Mouse (Mus musculus) kidney, embryonic 14.5 days (tissue): ENCODE results near the gene Lingo4. TPM values are rescaled to one million over a fixed set of nuclear protein-coding genes. Genes with fewer than 3 reads are reported as not detected.
A peak's percentile ranks its signal among the peaks of the same experiment; 100 is the strongest.

ENCODE experiments used
- ATAC-seq: fragments of 200-750 bp; cut with Nextera tagmentation; 2 replicates; pipeline ENCODE4 v1.8.0; 2017; ENCODE audit warnings: moderate number of reproducible peaks, mild to moderate bottlenecking, moderate TSS enrichment, moderate library complexity; ENCODE audit not compliant: low FRiP score, low TSS enrichment
- H3K27ac ChIP-seq: fragments of 300-500 bp; sonication (generic); 2 replicates; pipeline ENCODE4 v1.5.1; 2014; ENCODE audit warnings: low read depth, mild to moderate bottlenecking, low read length, moderate library complexity, mixed read lengths
- H3K27me3 ChIP-seq: fragments of 300-500 bp; sonication (generic); 2 replicates; pipeline ENCODE4 v1.6.1; 2014; ENCODE audit warnings: mild to moderate bottlenecking, low read length; ENCODE audit not compliant: control insufficient read depth, insufficient read depth
- H3K36me3 ChIP-seq: fragments of 300-500 bp; sonication (generic); 2 replicates; pipeline ENCODE4 v1.6.1; 2014; ENCODE audit warnings: low read length, mixed read lengths; ENCODE audit not compliant: control insufficient read depth, insufficient read depth
- H3K4me1 ChIP-seq: fragments of 300-500 bp; sonication (generic); 2 replicates; pipeline ENCODE4 v1.6.1; 2014; ENCODE audit warnings: low read length, mixed read lengths; ENCODE audit not compliant: control insufficient read depth, insufficient read depth
- H3K4me2 ChIP-seq: fragments of 300-500 bp; sonication (generic); replicated peaks from 2 replicates; pipeline ENCODE4 v1.6.1; 2014; ENCODE audit warnings: low read depth, mild to moderate bottlenecking, low read length
- H3K4me3 ChIP-seq: fragments of 300-500 bp; sonication (generic); 2 replicates; pipeline ENCODE4 v1.5.1; 2014; ENCODE audit warnings: mild to moderate bottlenecking, low read length
- H3K9ac ChIP-seq: fragments of 300-500 bp; sonication (generic); 2 replicates; pipeline ENCODE4 v1.6.1; 2014; ENCODE audit warnings: low read depth, mild to moderate bottlenecking, low read length, moderate library complexity
- H3K9me3 ChIP-seq: fragments of 300-500 bp; sonication (generic); 2 replicates; pipeline ENCODE4 v1.6.1; 2016; ENCODE audit warnings: low read length; ENCODE audit not compliant: control insufficient read depth
- WGBS: fragments of 180-500 bp; shearing (Covaris S2); extraction: QIAGEN DNeasy Blood & Tissue Kit; methylation state at CpG from one replicate; pipeline ENCODE4 v1.1.7; 2014; 5-methylcytosine and 5-hydroxymethylcytosine counted together
- polyA plus RNA-seq: library from polyadenylated mRNA; unstranded; fragments of >200 nt; fragmentation: Nextera tagmentation; extraction: Ambion mirVana; gene quantifications from 2 replicates; pipeline ENCODE4 v1.2.1, GENCODE M21; 2014

The Lingo4 gene
- polyA plus RNA-seq, 1 experiment from 2014 or later = 0.24 TPM

DNA sequence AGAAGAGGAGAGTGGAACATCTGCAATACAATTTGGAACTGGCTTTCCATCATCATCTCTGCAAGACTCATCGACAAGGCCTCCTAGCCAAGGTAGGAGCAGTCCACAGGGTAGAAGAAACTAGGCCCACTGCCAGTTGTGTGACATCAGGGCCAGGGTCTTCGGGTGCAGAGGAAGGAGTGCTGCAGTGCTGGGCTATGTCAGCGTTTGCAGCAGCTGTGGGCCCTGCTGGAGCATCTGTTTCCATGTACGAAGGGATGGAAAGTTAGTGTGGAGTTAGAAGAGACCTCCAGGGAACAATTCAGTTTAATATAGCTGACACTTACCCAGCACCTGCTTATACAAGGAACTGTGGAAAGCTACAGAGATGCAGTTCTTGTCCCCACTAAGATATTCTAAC lies 5.3 kb upstream of the Lingo4 start:
- no peak for ATAC-seq
- H3K36me3 ChIP-seq = no peaks in the 10 kb centered on the region
- H3K4me3 ChIP-seq = no peak overlapping the region
- no peaks in the 10 kb centered on the region for H3K4me1 ChIP-seq
- H3K9me3 ChIP-seq = no peaks in the 10 kb centered on the region
- 78% methylated on average over 4 of the region's 4 CpGs for WGBS
- H3K4me2 ChIP-seq = no peak overlapping the region
- H3K27ac ChIP-seq = no peak overlapping the region
- H3K27me3 ChIP-seq = no peaks in the 10 kb centered on the region; the same call in 1 of the 2 replicates
- H3K9ac ChIP-seq = no peak overlapping the region

DNA sequence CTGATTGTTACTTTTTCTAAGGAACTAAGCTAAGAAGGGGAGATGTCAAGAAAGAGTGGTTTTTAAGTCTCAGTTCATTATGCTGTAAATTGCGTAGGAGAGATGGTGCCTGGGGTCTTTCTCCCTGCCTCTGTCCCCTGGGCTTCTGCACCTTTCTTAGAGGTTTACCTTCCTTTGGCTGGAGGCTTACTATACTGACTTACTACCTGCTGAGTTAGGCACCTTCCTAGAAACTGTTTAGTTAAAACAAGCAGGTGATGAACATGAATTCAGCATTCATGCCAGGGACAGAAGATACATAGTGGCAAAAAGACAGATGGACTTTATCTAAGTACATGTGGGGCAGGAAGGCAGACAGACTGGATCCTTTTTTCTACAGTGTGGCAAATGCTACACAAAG lies 2.0 kb upstream of the Lingo4 start:
- H3K9me3 ChIP-seq = no peaks in the 10 kb centered on the region
- no peak overlapping the region for H3K4me3 ChIP-seq
- H3K27ac ChIP-seq = no peak overlapping the region
- peaks cover 13% of the 10 kb centered on the region for H3K27me3 ChIP-seq
- no peak overlapping the region for H3K9ac ChIP-seq
- ATAC-seq = no peak
- WGBS = 62% methylated on average over 1 of the region's 1 CpGs
- H3K36me3 ChIP-seq = no peaks in the 10 kb centered on the region
- no peaks in the 10 kb centered on the region for H3K4me1 ChIP-seq
- no peak overlapping the region for H3K4me2 ChIP-seq

DNA sequence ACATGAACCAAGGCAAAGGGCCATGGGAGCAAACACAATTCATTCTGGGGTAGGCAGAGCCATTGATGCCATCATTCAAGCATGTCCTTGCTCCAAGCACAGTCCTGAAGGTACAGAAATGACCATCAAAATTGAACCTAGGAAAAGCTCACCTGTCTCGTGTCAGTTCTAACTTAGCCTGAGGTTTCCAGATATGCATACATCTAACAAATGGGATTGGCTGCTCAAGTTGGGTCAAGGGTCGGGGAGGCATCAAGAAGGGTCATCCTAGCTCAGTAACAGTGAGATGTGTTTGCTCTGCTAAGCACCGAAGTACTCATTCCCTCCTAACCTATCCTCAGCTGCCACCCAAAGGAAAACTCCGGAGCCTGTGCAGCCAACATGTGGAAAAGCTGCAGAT lies 1.5 kb upstream of the Lingo4 start:
- no peaks in the 10 kb centered on the region for H3K36me3 ChIP-seq
- H3K9ac ChIP-seq = no peak overlapping the region
- no peak overlapping the region for H3K27ac ChIP-seq
- H3K4me3 ChIP-seq = no peak overlapping the region
- peaks cover 13% of the 10 kb centered on the region for H3K27me3 ChIP-seq
- H3K4me1 ChIP-seq = no peaks in the 10 kb centered on the region
- no peak for ATAC-seq
- no peaks in the 10 kb centered on the region for H3K9me3 ChIP-seq
- H3K4me2 ChIP-seq = no peak overlapping the region
- WGBS = 78% methylated on average over 4 of the region's 4 CpGs

DNA sequence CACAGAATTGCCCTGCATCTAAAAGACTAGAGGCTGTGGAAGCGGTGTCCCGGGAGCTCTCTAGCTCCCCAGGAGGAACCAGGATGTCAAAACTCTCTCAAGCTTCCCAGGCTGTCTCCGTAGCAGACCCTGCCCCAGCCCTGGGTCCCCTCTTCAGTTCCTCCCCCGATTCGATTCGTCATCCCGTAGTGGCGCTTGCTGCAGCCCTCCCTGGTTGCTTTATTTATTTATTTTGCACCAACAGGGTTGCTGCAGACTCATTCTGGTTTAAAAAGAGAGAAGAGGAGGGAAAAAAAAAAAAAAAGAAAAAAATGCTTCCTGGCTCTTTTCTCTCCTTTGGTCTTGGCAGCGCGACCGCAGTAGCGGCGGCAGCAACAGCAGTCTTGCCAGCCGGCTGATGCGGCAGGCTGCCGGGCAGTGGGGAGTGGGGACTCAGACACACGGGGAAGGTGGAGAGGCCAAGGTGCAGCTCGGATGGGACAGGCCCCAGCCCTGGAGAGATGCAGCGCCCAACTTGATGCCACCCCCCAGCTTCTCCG lies 695 bp downstream of the Lingo4 start:
- ATAC-seq = 0 out of 2 replicates have a peak, but pooled peaks have one; percentile 16
- no peak overlapping the region for H3K27ac ChIP-seq
- no peak overlapping the region for H3K9ac ChIP-seq
- H3K4me3 ChIP-seq = peak overlapping the region; percentile 19
- H3K4me2 ChIP-seq = peak overlapping the region; percentile 41
- no peaks in the 10 kb centered on the region for H3K36me3 ChIP-seq
- H3K9me3 ChIP-seq = no peaks in the 10 kb centered on the region
- H3K4me1 ChIP-seq = no peaks in the 10 kb centered on the region
- 2% methylated on average over 20 of the region's 20 CpGs for WGBS
- peaks cover 13% of the 10 kb centered on the region for H3K27me3 ChIP-seq

DNA sequence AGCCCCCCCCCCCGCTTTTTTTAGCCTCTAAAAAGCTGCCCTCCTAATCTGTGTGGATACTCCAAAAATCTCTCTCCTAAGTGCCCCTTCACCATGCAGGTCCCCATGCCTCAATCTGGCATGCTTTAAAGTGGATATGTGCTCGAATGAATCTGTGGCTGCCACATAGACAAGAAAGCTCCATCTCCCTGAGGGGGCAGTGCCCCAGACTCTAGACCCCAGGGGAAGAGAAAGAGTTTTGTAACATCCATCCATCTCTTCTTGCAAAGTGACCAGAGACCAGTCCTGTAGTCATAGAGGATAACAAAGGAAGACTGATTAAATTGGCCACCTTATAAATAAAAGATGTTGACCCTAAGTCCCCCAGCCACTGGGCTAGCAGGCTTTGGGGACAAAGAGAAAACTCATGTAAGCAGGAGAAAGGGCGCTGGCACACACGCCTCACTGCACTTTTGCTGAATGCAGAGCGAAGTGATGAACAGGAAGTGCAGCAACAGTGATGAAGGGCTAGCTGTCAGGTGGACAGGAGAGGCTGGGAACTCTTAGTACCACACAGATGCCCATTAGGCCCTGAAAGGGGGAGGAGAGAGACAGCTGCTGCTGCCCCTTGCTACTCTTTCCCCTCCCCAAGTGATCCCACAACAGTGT lies 1.5 kb downstream of the Lingo4 start:
- no peaks in the 10 kb centered on the region for H3K36me3 ChIP-seq
- H3K9me3 ChIP-seq = no peaks in the 10 kb centered on the region
- no peak for ATAC-seq
- H3K4me3 ChIP-seq = no peak overlapping the region
- no peak overlapping the region for H3K9ac ChIP-seq
- WGBS = 46% methylated on average over 5 of the region's 5 CpGs
- no peak overlapping the region for H3K4me2 ChIP-seq
- H3K27me3 ChIP-seq = peaks cover 13% of the 10 kb centered on the region
- no peak overlapping the region for H3K27ac ChIP-seq
- 0 out of 2 replicates have a peak, but pooled peaks cover 4% of the 10 kb centered on the region for H3K4me1 ChIP-seq

DNA sequence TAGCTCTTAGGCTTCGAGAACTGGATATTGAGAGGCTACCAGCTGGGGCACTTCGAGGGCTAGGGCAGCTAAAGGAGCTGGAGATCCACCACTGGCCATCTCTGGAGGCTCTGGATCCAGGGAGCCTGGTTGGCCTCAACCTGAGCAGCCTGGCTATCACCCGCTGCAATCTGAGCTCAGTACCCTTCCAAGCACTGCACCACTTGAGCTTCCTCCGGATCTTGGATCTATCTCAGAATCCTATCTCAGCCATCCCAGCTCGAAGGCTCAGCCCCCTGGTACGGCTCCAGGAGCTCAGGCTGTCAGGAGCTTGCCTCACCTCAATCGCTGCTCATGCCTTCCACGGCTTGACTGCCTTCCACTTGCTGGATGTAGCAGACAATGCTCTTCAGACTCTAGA lies 4.1 kb downstream of the Lingo4 start:
- WGBS = 70% methylated on average over 8 of the region's 8 CpGs
- Histone ChIP-seq H3K4me2 (no peak overlapping the region), H3K27me3 (peaks cover 13% of the 10 kb centered on the region), H3K4me1 (0 out of 2 replicates have a peak, but pooled peaks cover 5% of the 10 kb centered on the region), H3K4me3 (no peak overlapping the region), H3K9me3 (no peaks in the 10 kb centered on the region), H3K36me3 (no peaks in the 10 kb centered on the region), H3K9ac (no peak overlapping the region), H3K27ac (no peak overlapping the region)
- no peak for ATAC-seq

DNA sequence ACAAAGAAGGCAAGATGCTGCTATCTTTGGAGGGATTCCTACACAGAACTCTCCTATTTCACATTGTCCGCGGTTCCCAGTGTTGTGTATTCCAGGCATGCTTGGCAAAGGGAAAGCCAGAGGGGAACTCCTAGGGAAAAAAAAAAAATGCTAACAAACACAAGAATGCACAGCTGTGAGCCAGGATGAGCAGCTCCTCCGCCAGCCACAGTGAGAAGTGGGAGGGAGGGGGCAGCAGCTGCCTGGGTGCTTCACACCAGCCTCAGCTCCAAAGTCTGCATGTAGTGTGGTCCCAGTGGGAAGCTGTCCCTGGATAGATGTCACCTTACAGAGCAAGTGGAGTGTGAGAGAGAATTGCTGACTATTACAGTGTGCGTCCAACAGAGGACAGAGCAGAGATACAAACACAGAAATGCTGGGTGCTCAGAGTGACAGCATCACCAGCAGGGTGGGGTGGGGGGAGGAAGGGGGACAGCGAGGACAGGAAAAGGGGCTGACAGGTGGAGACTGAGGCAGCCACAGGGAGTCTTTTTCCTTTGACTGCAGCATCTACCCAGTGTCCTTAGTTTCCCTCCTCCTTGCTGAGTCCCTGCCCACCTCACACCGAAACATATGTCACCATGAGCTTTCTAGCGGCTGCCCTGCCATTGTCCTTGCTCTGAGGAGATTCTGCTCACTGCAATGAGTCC lies 6.2 kb downstream of the Lingo4 start:
- H3K27me3 ChIP-seq = peaks cover 11% of the 10 kb centered on the region
- 0 out of 2 replicates have a peak, but pooled peaks cover 5% of the 10 kb centered on the region for H3K4me1 ChIP-seq
- ATAC-seq = peak; percentile 47; the same call in 1 of the 2 replicates
- 19% methylated on average over 7 of the region's 7 CpGs for WGBS
- no peaks in the 10 kb centered on the region for H3K9me3 ChIP-seq
- no peak overlapping the region for H3K4me2 ChIP-seq
- H3K27ac ChIP-seq = no peak overlapping the region
- no peak overlapping the region for H3K9ac ChIP-seq
- H3K36me3 ChIP-seq = no peaks in the 10 kb centered on the region
- no peak overlapping the region for H3K4me3 ChIP-seq

DNA sequence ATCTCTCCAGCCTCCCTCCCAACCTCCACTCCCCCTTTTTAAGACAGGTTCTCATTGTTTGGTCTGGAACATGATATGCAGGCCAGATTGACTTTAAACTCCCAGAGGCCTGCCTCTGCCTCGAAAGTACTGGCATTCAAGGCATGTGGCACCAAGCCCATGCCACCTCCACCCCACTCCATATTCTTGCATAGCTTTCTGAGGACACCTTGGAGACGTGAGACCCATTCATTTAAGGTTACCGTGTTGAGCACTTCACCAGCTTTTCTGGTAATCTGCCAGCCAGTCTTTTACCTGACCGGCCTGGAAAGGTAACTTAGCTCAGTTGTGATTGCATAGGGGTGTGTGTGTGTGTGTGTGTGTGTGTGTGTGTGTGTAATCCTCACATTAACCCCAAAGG lies 7.2 kb downstream of the Lingo4 start:
- ATAC-seq = 0 out of 2 replicates have a peak, but pooled peaks have one; percentile 16
- Histone ChIP-seq H3K27me3 (peaks cover 6% of the 10 kb centered on the region), H3K9me3 (no peaks in the 10 kb centered on the region), H3K27ac (no peak overlapping the region), H3K36me3 (no peaks in the 10 kb centered on the region), H3K4me3 (no peak overlapping the region), H3K9ac (no peak overlapping the region), H3K4me2 (no peak overlapping the region), H3K4me1 (0 out of 2 replicates have a peak, but pooled peaks cover 5% of the 10 kb centered on the region)
- 54% methylated on average over 4 of the region's 4 CpGs for WGBS

DNA sequence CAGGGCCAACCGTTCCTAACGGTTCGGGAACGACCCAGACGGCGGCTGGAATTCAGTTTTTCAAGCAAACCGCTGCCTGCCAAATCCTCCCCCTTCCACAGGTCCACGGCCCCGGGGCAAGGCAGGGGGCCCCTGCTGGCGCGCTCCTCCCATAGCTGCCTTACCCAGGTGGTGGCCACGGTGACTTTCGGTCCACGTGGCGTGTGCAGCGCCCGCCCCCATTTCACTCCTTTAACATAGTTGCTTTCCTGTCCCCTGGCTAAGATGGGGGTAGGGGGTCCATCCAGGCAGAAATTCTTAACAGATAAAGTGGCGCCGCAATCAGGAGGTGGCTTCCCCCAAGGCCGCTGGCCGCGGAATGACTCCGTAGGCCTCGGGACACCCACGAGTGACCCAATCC lies 14.2 kb downstream of the Lingo4 start:
- Histone ChIP-seq H3K27me3 (0 out of 2 replicates have a peak, but pooled peaks cover 3% of the 10 kb centered on the region), H3K9ac (peak overlapping the region; percentile 25), H3K36me3 (no peaks in the 10 kb centered on the region), H3K4me3 (peak overlapping the region; percentile 38), H3K4me1 (peaks cover 6% of the 10 kb centered on the region; the same call in 1 of the 2 replicates), H3K4me2 (peak overlapping the region; percentile 74), H3K27ac (no peak overlapping the region), H3K9me3 (no peaks in the 10 kb centered on the region)
- 9% methylated on average over 25 of the region's 25 CpGs for WGBS
- ATAC-seq = peak; percentile 46
